Mouse (Mus musculus): ENCODE measurements around the gene Nhsl1. TPM values are rescaled to one million over a fixed set of nuclear protein-coding genes. Genes with fewer than 3 reads are reported as not detected.

Nhsl1 gene
- total RNA-seq, 2 experiments from 2014 or later = 4.4 to 5.7 TPM

- intact Hi-C loops (cut with DNase I) = no loop called here
- no peak for DNase-seq
Observed at GRCm38 (mm10) chr10:18340930-18341329, 22.1 kb downstream of the Nhsl1 start.

- no peak for DNase-seq
- intact Hi-C loops (cut with DNase I) = no loop called here
Observed at GRCm38 (mm10) chr10:18341444-18342196, 22.8 kb downstream of the Nhsl1 start.

GRCm38 (mm10) chr10:18347231-18347630 is 28.4 kb downstream of the Nhsl1 start:
- intact Hi-C loops (cut with DNase I) = no loop called here
- DNase-seq = no peak

- intact Hi-C loops (cut with DNase I) = no loop called here
- DNase-seq = no peak
Observed at GRCm38 (mm10) chr10:18350781-18351180, 32.0 kb downstream of the Nhsl1 start.

GRCm38 (mm10) chr10:18352937-18353336 is 34.2 kb downstream of the Nhsl1 start:
- intact Hi-C loops (cut with DNase I) = no loop called here
- DNase-seq = no peak

GRCm38 (mm10) chr10:18354103-18354502 is 35.3 kb downstream of the Nhsl1 start:
- intact Hi-C loops (cut with DNase I) = no loop called here
- no peak for DNase-seq

GRCm38 (mm10) chr10:18356461-18356860 is 37.7 kb downstream of the Nhsl1 start:
- intact Hi-C loops (cut with DNase I) = no loop called here
- no peak for DNase-seq

- intact Hi-C loops (cut with DNase I) = no loop called here
- DNase-seq = no peak
Observed at GRCm38 (mm10) chr10:18357212-18357611, 38.4 kb downstream of the Nhsl1 start.

- DNase-seq = no peak
- intact Hi-C loops (cut with DNase I) = no loop called here
Observed at GRCm38 (mm10) chr10:18358461-18358860, 39.7 kb downstream of the Nhsl1 start.

GRCm38 (mm10) chr10:18360175-18360574 is 41.4 kb downstream of the Nhsl1 start:
- no peak for DNase-seq
- intact Hi-C loops (cut with DNase I) = no loop called here

GRCm38 (mm10) chr10:18365432-18365831 is 46.6 kb downstream of the Nhsl1 start:
- DNase-seq = no peak
- intact Hi-C loops (cut with DNase I) = no loop called here

GRCm38 (mm10) chr10:18366697-18367096 is 47.9 kb downstream of the Nhsl1 start:
- intact Hi-C loops (cut with DNase I) = no loop called here
- DNase-seq = no peak

- intact Hi-C loops (cut with DNase I) = no loop called here
- no peak for DNase-seq
Observed at GRCm38 (mm10) chr10:18368111-18368510, 49.3 kb downstream of the Nhsl1 start.

- intact Hi-C loops (cut with DNase I) = no loop called here
- DNase-seq = no peak
Observed at GRCm38 (mm10) chr10:18370475-18371286, 51.9 kb downstream of the Nhsl1 start.

GRCm38 (mm10) chr10:18371866-18372265 is 53.1 kb downstream of the Nhsl1 start:
- intact Hi-C loops (cut with DNase I) = no loop called here

GRCm38 (mm10) chr10:18375301-18375700 is 56.5 kb downstream of the Nhsl1 start:
- DNase-seq = no peak
- intact Hi-C loops (cut with DNase I) = no loop called here

More at GRCm38 (mm10) chr10:18371866-18372265, 53.1 kb downstream of the Nhsl1 start:
- no peak for DNase-seq

GRCm38 (mm10) chr10:18384766-18385165 is 66.0 kb downstream of the Nhsl1 start:
- intact Hi-C loops (cut with DNase I) = loop anchor here (5.0 kb wide), 1 partner anchor 147 kb away; no protein-coding TSS in a partner anchor
- no peak for DNase-seq

- no peak for DNase-seq
- intact Hi-C loops (cut with DNase I) = loop anchor here (5.0 kb wide), 1 partner anchor 149 kb away; no protein-coding TSS in a partner anchor
Observed at GRCm38 (mm10) chr10:18386224-18386623, 67.4 kb downstream of the Nhsl1 start.

GRCm38 (mm10) chr10:18388784-18389575 is 70.2 kb downstream of the Nhsl1 start:
- DNase-seq = peak; percentile 17 to 38
- intact Hi-C loops (cut with DNase I) = loop anchor here (5.0 kb wide), 1 partner anchor 152 kb away; no protein-coding TSS in a partner anchor

- no peak for DNase-seq
- intact Hi-C loops (cut with DNase I) = loop anchor here (5.0 kb wide), 2 partner anchors 37 to 62 kb away; no protein-coding TSS in a partner anchor
Observed at GRCm38 (mm10) chr10:18390004-18390403, 71.2 kb downstream of the Nhsl1 start.

Measured in gastrocnemius, postnatal 36 days (tissue).